Mouse (Mus musculus) midbrain, embryonic 11.5 days (tissue): Measurements from ENCODE around the gene Cyp51. TPM values are rescaled to one million over a fixed set of nuclear protein-coding genes. Genes with fewer than 3 reads are reported as not detected.

Source experiments
- ATAC-seq: fragments of 200-750 bp; cut with Nextera tagmentation; 2 replicates; pipeline ENCODE4 v1.8.0; 2017; ENCODE audit warnings: moderate TSS enrichment, moderate library complexity; ENCODE audit not compliant: low FRiP score
- DNase-seq: peaks from one replicate; pipeline ENCODE4 v3.0.0; 2015; ENCODE audit warnings: low spot score; ENCODE audit errors: missing footprints
- H3K27ac ChIP-seq: fragments of 300-500 bp; sonication (generic); 2 replicates; pipeline ENCODE4 v1.5.1; 2014; ENCODE audit warnings: low read depth, low read length
- H3K27me3 ChIP-seq: fragments of 300-500 bp; sonication (generic); 2 replicates; pipeline ENCODE4 v1.6.1; 2014; ENCODE audit warnings: mild to moderate bottlenecking, low read length, moderate library complexity, mixed read lengths; ENCODE audit not compliant: control insufficient read depth, insufficient read depth
- H3K36me3 ChIP-seq: fragments of 300-500 bp; sonication (generic); 2 replicates; pipeline ENCODE4 v1.6.1; 2014; ENCODE audit warnings: mild to moderate bottlenecking, low read length, moderate library complexity, mixed read lengths; ENCODE audit not compliant: control insufficient read depth, insufficient read depth
- H3K4me1 ChIP-seq: fragments of 300-500 bp; sonication (generic); 2 replicates; pipeline ENCODE4 v1.6.1; 2014; ENCODE audit warnings: low read length; ENCODE audit not compliant: control insufficient read depth, insufficient read depth
- H3K4me2 ChIP-seq: fragments of 300-500 bp; sonication (generic); 2 replicates; pipeline ENCODE4 v1.6.1; 2014; ENCODE audit warnings: mild to moderate bottlenecking, moderate library complexity
- H3K4me3 ChIP-seq: fragments of 300-500 bp; sonication (generic); 2 replicates; pipeline ENCODE4 v1.5.1; 2014; ENCODE audit warnings: low read depth, low read length
- H3K9ac ChIP-seq: fragments of 300-500 bp; sonication (generic); 2 replicates; pipeline ENCODE4 v1.6.1; 2014; ENCODE audit warnings: low read length
- H3K9me3 ChIP-seq: fragments of 300-500 bp; sonication (generic); 2 replicates; pipeline ENCODE4 v1.6.1; 2016; ENCODE audit warnings: low read length; ENCODE audit not compliant: control insufficient read depth
- WGBS: fragments of 180-500 bp; shearing (Covaris S2); extraction: QIAGEN DNeasy Blood & Tissue Kit; methylation state at CpG from one replicate; pipeline ENCODE4 v1.1.7; 2014; 5-methylcytosine and 5-hydroxymethylcytosine counted together
- polyA plus RNA-seq: library from polyadenylated mRNA; unstranded; fragments of >200 nt; fragmentation: Nextera tagmentation; extraction: Ambion mirVana; gene quantifications from 2 replicates; pipeline ENCODE4 v1.2.1, GENCODE M21; 2014

Cyp51 gene
- polyA plus RNA-seq, 1 experiment from 2014 or later: 176 TPM

GRCm38 (mm10) chr5:4040922-4041321 lies 63.6 kb downstream of the Cyp51 start:
- H3K36me3 ChIP-seq: peaks cover 14% of the 10 kb centered on the region; the same call in 1 of the 2 replicates
- H3K27me3 ChIP-seq: no peaks in the 10 kb centered on the region
- ATAC-seq: no peak
- no peak overlapping the region for H3K27ac ChIP-seq
- no peak overlapping the region for H3K4me2 ChIP-seq
- 91% methylated on average over 2 of the region's 2 CpGs for WGBS
- H3K4me1 ChIP-seq: no peaks in the 10 kb centered on the region
- no peak overlapping the region for H3K4me3 ChIP-seq
- no peak overlapping the region for H3K9ac ChIP-seq
- no peaks in the 10 kb centered on the region for H3K9me3 ChIP-seq
- DNase-seq: peak; percentile 72

- Histone ChIP-seq H3K9ac (no peak overlapping the region), H3K4me1 (no peaks in the 10 kb centered on the region), H3K36me3 (peaks cover 16% of the 10 kb centered on the region; the same call in 1 of the 2 replicates), H3K4me2 (no peak overlapping the region), H3K27me3 (no peaks in the 10 kb centered on the region), H3K9me3 (no peaks in the 10 kb centered on the region), H3K4me3 (no peak overlapping the region), H3K27ac (no peak overlapping the region)
- WGBS: 87% methylated on average over 6 of the region's 6 CpGs
- ATAC-seq (no peak), DNase-seq (peak; percentile 2)
These were observed 64.2 kb downstream of the Cyp51 start for GRCm38 (mm10) chr5:4040372-4040771.

GRCm38 (mm10) chr5:4039351-4039750 lies 65.2 kb downstream of the Cyp51 start:
- no peak for ATAC-seq
- DNase-seq: peak; percentile 65
- Histone ChIP-seq H3K4me3 (no peak overlapping the region), H3K36me3 (peaks cover 19% of the 10 kb centered on the region; the same call in 1 of the 2 replicates), H3K9ac (no peak overlapping the region), H3K9me3 (no peaks in the 10 kb centered on the region), H3K27ac (no peak overlapping the region), H3K4me1 (no peaks in the 10 kb centered on the region), H3K27me3 (no peaks in the 10 kb centered on the region), H3K4me2 (no peak overlapping the region)
- WGBS: 86% methylated on average over 8 of the region's 8 CpGs

DNA sequence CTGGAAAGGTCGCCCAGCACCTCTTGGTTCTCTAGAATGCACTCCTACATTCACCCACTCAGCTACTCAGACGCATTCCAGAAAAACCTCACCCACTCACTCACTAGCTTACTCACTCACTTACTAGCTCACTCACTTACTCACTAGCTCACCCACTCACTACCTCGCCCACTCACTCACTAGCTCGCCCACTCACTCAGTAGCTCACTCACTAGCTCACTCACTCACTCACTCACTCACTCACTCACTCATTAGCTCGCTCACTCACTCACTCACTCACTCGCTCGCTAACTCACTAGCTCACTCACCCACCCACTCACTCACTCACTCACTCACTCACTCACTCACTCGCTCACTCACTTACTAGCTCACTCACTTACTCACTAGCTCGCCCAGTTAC lies 67.9 kb downstream of the Cyp51 start:
- no peak overlapping the region for H3K4me3 ChIP-seq
- H3K36me3 ChIP-seq: peaks cover 16% of the 10 kb centered on the region; the same call in 1 of the 2 replicates
- peak; percentile 77 for DNase-seq
- H3K4me1 ChIP-seq: no peaks in the 10 kb centered on the region
- no peaks in the 10 kb centered on the region for H3K27me3 ChIP-seq
- 92% methylated on average over 9 of the region's 9 CpGs for WGBS
- no peak overlapping the region for H3K4me2 ChIP-seq
- no peaks in the 10 kb centered on the region for H3K9me3 ChIP-seq
- H3K9ac ChIP-seq: no peak overlapping the region
- H3K27ac ChIP-seq: no peak overlapping the region
- ATAC-seq: no peak

GRCm38 (mm10) chr5:4031846-4032245 lies 72.7 kb downstream of the Cyp51 start:
- no peak overlapping the region for H3K9ac ChIP-seq
- no peak overlapping the region for H3K27ac ChIP-seq
- ATAC-seq (no peak), DNase-seq (peak; percentile 19)
- peaks cover 8% of the 10 kb centered on the region; the same call in 1 of the 2 replicates for H3K36me3 ChIP-seq
- no peaks in the 10 kb centered on the region for H3K4me1 ChIP-seq
- H3K9me3 ChIP-seq: no peaks in the 10 kb centered on the region
- H3K27me3 ChIP-seq: no peaks in the 10 kb centered on the region
- 93% methylated on average over 4 of the region's 4 CpGs for WGBS
- no peak overlapping the region for H3K4me2 ChIP-seq
- no peak overlapping the region for H3K4me3 ChIP-seq

Other genes with a start within 250 kb of the Cyp51 start
- 10.4 and 12.2 TPM in 2 replicates for gene Mterf1a, start 210.8 kb downstream of the Cyp51 start, polyA plus RNA-seq
- gene Akap9, start 176.7 kb downstream of the Cyp51 start, polyA plus RNA-seq: 149 and 172 TPM in 2 replicates
- 2.9 and 3.8 TPM in 2 replicates for gene Mterf1b, start 87.6 kb upstream of the Cyp51 start, polyA plus RNA-seq